24 mouse cellular contexts compared by ENCODE assay signal in the genomic region with DNA sequence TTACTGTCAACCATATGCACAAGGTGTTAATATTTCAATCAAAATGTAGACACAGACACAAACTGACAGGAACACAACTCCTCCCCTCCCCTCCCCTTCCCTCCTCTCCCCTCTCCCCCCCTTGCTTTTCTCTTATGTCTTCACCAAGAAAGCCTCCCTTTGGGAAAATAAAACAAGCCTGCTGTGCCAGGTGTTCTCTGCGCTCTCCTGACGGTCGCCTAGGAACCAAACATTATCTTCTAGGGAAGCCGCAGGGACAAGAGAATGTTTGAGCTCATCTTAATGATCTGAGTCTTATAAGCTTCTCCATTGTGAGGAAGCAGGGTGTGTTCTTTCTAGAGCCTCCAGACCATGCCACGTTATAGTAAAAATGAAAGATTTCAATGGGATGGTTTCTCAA.
"Had no signal": no experiment of that assay in that cellular context is flagged by ENCODE, and none has a peak within 500 bp of the region (broad histone marks: within the 10 kb centered on the region; RNA-seq: fewer than 3 reads in every experiment).

No protein-coding gene starts in this region.

- H3K9me3 ChIP-seq: heart, embryonic 13.5 days; heart, embryonic 15.5 days; hindbrain, embryonic 13.5 days; limb, embryonic 10.5 days; limb, embryonic 12.5 days; liver, embryonic 13.5 days; liver, embryonic 15.5 days had no signal

- H3K36me3 ChIP-seq: heart, embryonic 13.5 days; heart, embryonic 15.5 days; hindbrain, embryonic 13.5 days; limb, embryonic 10.5 days; limb, embryonic 12.5 days; liver, embryonic 13.5 days; liver, embryonic 15.5 days had no signal

- H3K4me2 ChIP-seq: heart, embryonic 11.5 days; heart, embryonic 13.5 days; heart, embryonic 15.5 days; hindbrain, embryonic 13.5 days; limb, embryonic 12.5 days; liver, embryonic 11.5 days; liver, embryonic 13.5 days; liver, embryonic 15.5 days had no signal

- H3K27ac ChIP-seq: heart, embryonic 13.5 days; heart, embryonic 15.5 days; hindbrain, embryonic 13.5 days; hindbrain, postnatal 0 days; layer of hippocampus, adult 2 months; left cerebral cortex, adult 2 months; limb, embryonic 10.5 days; limb, embryonic 12.5 days; liver, embryonic 13.5 days; liver, embryonic 15.5 days had no signal

- H3K4me3 ChIP-seq: heart, embryonic 13.5 days; heart, embryonic 15.5 days; hindbrain, embryonic 13.5 days; layer of hippocampus, adult 2 months; left cerebral cortex, adult 2 months; limb, embryonic 10.5 days; limb, embryonic 12.5 days; liver, embryonic 13.5 days; liver, embryonic 15.5 days had no signal

- ATAC-seq: hindbrain, postnatal 0 days; intestine, embryonic 16.5 days had no signal

- H3K9ac ChIP-seq: heart, embryonic 13.5 days; heart, embryonic 15.5 days; hindbrain, embryonic 13.5 days; limb, embryonic 12.5 days; liver, embryonic 13.5 days; liver, embryonic 15.5 days had no signal

- H3K27me3 ChIP-seq: liver, embryonic 13.5 days; liver, embryonic 15.5 days had no signal

- H3K4me1 ChIP-seq: heart, embryonic 13.5 days; heart, embryonic 15.5 days; limb, embryonic 12.5 days; liver, embryonic 13.5 days had no signal

- DNase-seq: gastrocnemius, postnatal 14 days; gastrocnemius, postnatal 36 days; heart, adult 18-20 months; heart, postnatal 14 days; heart, postnatal 36 days; kidney, adult 11 months; kidney, adult 2 months; kidney, postnatal 10 days; kidney, postnatal 25 days; kidney, postnatal 4 days; liver; liver, embryonic 13.5 days had no signal
